Mouse (Mus musculus): ENCODE results near the gene Atp6v0d1. TPM values are rescaled to one million over a fixed set of nuclear protein-coding genes. Genes with fewer than 3 reads are reported as not detected.

Gene Atp6v0d1
- polyA plus RNA-seq, 1 experiment from 2014 or later: 50.2 TPM

DNA sequence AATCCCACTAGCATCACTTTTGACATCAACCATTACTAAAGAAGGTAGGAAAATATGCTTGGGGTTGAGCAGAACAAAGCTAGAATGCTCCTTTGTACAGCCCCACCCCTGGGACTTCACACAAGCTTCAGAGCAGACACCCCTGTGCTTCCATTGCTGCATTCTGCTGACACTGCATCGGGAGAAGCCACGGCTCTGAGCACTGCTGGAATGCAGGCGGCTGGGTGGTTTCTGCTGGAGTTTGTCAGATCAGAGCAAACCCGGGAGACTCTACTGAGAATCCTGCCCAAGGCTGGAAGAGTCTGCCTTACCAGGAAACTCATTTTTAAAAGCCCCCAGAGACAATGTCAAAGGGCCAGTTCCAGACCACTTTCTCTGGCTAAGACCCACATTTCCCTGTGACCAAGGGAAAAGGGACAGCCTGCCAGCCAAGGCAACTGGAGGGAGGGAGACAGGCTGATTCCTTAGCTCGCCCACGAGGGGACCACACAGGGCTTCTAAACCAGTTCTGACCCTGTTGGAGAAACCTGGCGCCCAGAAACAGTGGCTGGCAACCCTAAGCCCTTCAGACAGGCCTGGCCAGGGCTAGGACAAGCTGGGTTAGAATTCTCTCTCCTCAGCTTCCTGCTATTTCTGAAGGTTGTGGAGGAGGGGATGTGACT lies 21.2 kb downstream of the Atp6v0d1 start:
- 62% methylated on average over 7 of the region's 7 CpGs for WGBS (ENCODE audit: insufficient replicate concordance)
- Histone ChIP-seq H3K9me3 (ENCODE audit: low read length) (no peaks in the 10 kb centered on the region), H3K36me3 (replicated peaks; ENCODE audit: insufficient read depth, low read length) (peaks cover 7% of the 10 kb centered on the region; the same call in 1 of the 2 replicates), H3K27ac (ENCODE audit: low read depth) (no peak overlapping the region), H3K4me2 (ENCODE audit: low read depth, low read length) (no peak overlapping the region), H3K4me3 (ENCODE audit: low read depth, low read length) (no peak overlapping the region), H3K9ac (replicated peaks) (no peak overlapping the region), H3K27me3 (ENCODE audit: insufficient read depth, low read length) (no peaks in the 10 kb centered on the region), H3K4me1 (ENCODE audit: insufficient read depth) (peaks cover 48% of the 10 kb centered on the region)
- TF ChIP-seq EP300 (IDR thresholded peaks at IDR 0.05; ENCODE audit: low read depth) (no peak), CTCF (IDR thresholded peaks at IDR 0.05; ENCODE audit: low read depth) (no peak)
- DNase-seq (no peak), ATAC-seq (no peak)

DNA sequence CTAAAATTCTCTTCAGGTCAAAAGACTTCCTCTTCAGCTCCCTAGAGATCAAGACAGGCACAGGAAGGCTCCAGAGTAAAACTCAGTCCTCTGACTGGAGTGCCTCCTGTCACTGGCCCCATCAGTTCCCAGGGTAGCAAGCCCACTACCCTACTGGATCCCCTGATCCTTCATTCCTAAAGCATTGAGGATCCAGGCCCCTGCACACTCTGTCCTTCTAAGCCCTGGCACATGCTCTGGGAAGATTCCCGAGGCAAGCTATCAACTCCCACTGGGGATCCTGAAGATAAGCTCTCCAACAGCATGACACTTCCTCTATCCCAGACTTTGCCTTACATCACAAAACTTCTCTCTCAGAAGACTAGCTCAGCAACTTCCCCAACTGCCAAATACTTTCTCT lies 22.1 kb downstream of the Atp6v0d1 start:
- Histone ChIP-seq H3K4me3 (ENCODE audit: low read depth, low read length) (no peak overlapping the region), H3K27me3 (ENCODE audit: insufficient read depth, low read length) (no peaks in the 10 kb centered on the region), H3K36me3 (replicated peaks; ENCODE audit: insufficient read depth, low read length) (peaks cover 15% of the 10 kb centered on the region), H3K4me2 (ENCODE audit: low read depth, low read length) (no peak overlapping the region), H3K9ac (replicated peaks) (no peak overlapping the region), H3K27ac (ENCODE audit: low read depth) (no peak overlapping the region), H3K4me1 (ENCODE audit: insufficient read depth) (peaks cover 48% of the 10 kb centered on the region), H3K9me3 (ENCODE audit: low read length) (no peaks in the 10 kb centered on the region)
- 18% methylated on average over 1 of the region's 1 CpGs for WGBS (ENCODE audit: insufficient replicate concordance)
- no peak for TF ChIP-seq CTCF (IDR thresholded peaks at IDR 0.05; ENCODE audit: low read depth)
- no peak for TF ChIP-seq EP300 (IDR thresholded peaks at IDR 0.05; ENCODE audit: low read depth)
- ATAC-seq: no peak
- no peak for DNase-seq

- TF ChIP-seq EP300 (IDR thresholded peaks at IDR 0.05; ENCODE audit: low read depth): no peak
- no peak for TF ChIP-seq CTCF (IDR thresholded peaks at IDR 0.05; ENCODE audit: low read depth)
- Histone ChIP-seq H3K9ac (replicated peaks) (no peak overlapping the region), H3K4me2 (ENCODE audit: low read depth, low read length) (peak overlapping the region; percentile 55; the same call in 1 of the 2 replicates), H3K4me1 (ENCODE audit: insufficient read depth) (peaks cover 48% of the 10 kb centered on the region), H3K27ac (ENCODE audit: low read depth) (peak overlapping the region; percentile 44; the same call in 1 of the 2 replicates), H3K36me3 (replicated peaks; ENCODE audit: insufficient read depth, low read length) (peaks cover 24% of the 10 kb centered on the region), H3K27me3 (ENCODE audit: insufficient read depth, low read length) (no peaks in the 10 kb centered on the region), H3K4me3 (ENCODE audit: low read depth, low read length) (no peak overlapping the region), H3K9me3 (ENCODE audit: low read length) (no peaks in the 10 kb centered on the region)
- DNase-seq (no peak), ATAC-seq (no peak)
- WGBS (ENCODE audit: insufficient replicate concordance): 71% methylated on average over 2 of the region's 2 CpGs
Observed at GRCm38 (mm10) chr8:105542808-105543207, 23.0 kb downstream of the Atp6v0d1 start.

- Histone ChIP-seq H3K9ac (replicated peaks) (no peak overlapping the region), H3K27me3 (ENCODE audit: insufficient read depth, low read length) (no peaks in the 10 kb centered on the region), H3K36me3 (replicated peaks; ENCODE audit: insufficient read depth, low read length) (peaks cover 31% of the 10 kb centered on the region), H3K27ac (ENCODE audit: low read depth) (peak overlapping the region; percentile 71), H3K4me1 (ENCODE audit: insufficient read depth) (peaks cover 48% of the 10 kb centered on the region), H3K4me2 (ENCODE audit: low read depth, low read length) (peak overlapping the region; percentile 55), H3K4me3 (ENCODE audit: low read depth, low read length) (no peak overlapping the region), H3K9me3 (ENCODE audit: low read length) (no peaks in the 10 kb centered on the region)
- TF ChIP-seq CTCF (IDR thresholded peaks at IDR 0.05; ENCODE audit: low read depth) (no peak), EP300 (IDR thresholded peaks at IDR 0.05; ENCODE audit: low read depth) (peak; percentile 97)
- WGBS (ENCODE audit: insufficient replicate concordance): 63% methylated on average over 3 of the region's 3 CpGs
- DNase-seq: no peak
- peak; percentile 81 for ATAC-seq
Observed at GRCm38 (mm10) chr8:105542032-105542656, 23.7 kb downstream of the Atp6v0d1 start.

DNA sequence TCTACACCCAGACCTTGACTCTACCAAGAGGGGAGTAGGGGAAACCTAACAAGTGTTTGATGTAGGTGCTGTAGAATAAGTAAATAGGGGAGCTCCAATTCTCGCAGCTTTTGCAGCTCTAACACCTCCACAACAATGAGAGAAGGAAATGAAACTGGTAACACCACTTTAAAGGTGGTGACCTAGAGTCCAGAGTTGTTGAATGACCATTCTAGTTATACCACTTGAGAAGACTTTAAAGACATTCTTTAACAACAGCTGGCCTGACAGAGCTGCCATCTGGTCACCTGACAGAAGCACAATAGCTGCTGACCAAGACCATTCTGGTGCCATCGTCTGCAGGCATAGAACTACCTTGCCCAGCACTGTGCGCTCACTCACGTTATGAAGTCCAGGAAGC lies 26.9 kb downstream of the Atp6v0d1 start:
- Histone ChIP-seq H3K4me2 (ENCODE audit: low read depth, low read length) (no peak overlapping the region), H3K27ac (ENCODE audit: low read depth) (no peak overlapping the region), H3K36me3 (replicated peaks; ENCODE audit: insufficient read depth, low read length) (peaks cover 44% of the 10 kb centered on the region), H3K27me3 (ENCODE audit: insufficient read depth, low read length) (no peaks in the 10 kb centered on the region), H3K9ac (replicated peaks) (no peak overlapping the region), H3K9me3 (ENCODE audit: low read length) (no peaks in the 10 kb centered on the region), H3K4me3 (ENCODE audit: low read depth, low read length) (no peak overlapping the region), H3K4me1 (ENCODE audit: insufficient read depth) (peaks cover 29% of the 10 kb centered on the region)
- no peak for TF ChIP-seq CTCF (IDR thresholded peaks at IDR 0.05; ENCODE audit: low read depth)
- TF ChIP-seq EP300 (IDR thresholded peaks at IDR 0.05; ENCODE audit: low read depth): no peak
- 90% methylated on average over 4 of the region's 4 CpGs for WGBS (ENCODE audit: insufficient replicate concordance)
- ATAC-seq (no peak), DNase-seq (no peak)

DNA sequence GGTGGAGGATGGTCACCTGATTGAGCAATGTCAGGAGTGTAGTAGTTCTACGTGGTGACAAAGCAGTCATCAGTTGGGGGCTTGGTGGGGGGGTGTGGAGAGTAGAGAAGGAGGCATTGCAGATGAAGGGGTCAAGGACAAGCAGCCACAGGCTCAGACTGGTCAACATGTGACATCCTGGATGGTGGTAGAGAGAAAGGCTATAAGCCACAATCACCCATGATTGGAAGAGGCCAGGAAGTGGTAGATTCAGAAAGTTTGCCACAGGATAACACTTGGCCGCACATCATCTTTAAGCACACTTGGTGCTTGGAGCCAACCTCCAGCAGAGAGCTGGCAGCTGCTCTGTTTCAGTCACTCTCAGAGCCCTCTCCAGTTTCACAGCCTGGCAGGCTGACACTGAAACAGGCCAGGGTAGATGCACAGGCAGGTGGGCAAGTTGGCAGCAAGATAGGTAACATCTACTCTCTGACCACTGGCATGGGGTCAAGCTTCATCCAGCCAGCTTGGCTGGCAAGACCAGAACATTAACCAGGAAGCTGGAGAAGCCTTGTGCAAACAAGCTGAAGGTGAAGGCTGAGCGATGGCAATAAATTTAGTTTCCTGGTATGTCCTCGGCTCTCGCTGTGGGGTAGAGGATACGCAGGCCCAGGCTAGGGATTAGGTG lies 28.7 kb downstream of the Atp6v0d1 start:
- H3K4me1 ChIP-seq (ENCODE audit: insufficient read depth): peaks cover 24% of the 10 kb centered on the region
- peaks cover 48% of the 10 kb centered on the region for H3K36me3 ChIP-seq (replicated peaks; ENCODE audit: insufficient read depth, low read length)
- no peak for ATAC-seq
- TF ChIP-seq EP300 (IDR thresholded peaks at IDR 0.05; ENCODE audit: low read depth): no peak
- no peak for TF ChIP-seq CTCF (IDR thresholded peaks at IDR 0.05; ENCODE audit: low read depth)
- 88% methylated on average over 6 of the region's 6 CpGs for whole genome bisulfite sequencing (ENCODE audit: insufficient replicate concordance)
- no peak overlapping the region for H3K27ac ChIP-seq (ENCODE audit: low read depth)
- no peak for DNase-seq
- no peak overlapping the region for H3K9ac ChIP-seq (replicated peaks)
- H3K27me3 ChIP-seq (ENCODE audit: insufficient read depth, low read length): no peaks in the 10 kb centered on the region
- no peak overlapping the region for H3K4me2 ChIP-seq (ENCODE audit: low read depth, low read length)
- H3K9me3 ChIP-seq (ENCODE audit: low read length): no peaks in the 10 kb centered on the region
- no peak overlapping the region for H3K4me3 ChIP-seq (ENCODE audit: low read depth, low read length)
